Mouse (Mus musculus) CD4-positive helper T cell, adult 2 months (primary cell): ENCODE data around the gene Arhgef18.

Experiments used
- DNase-seq: peaks from one replicate; pipeline ENCODE4 v3.0.0-alpha.2; 2012; ENCODE audit warnings: low read depth, missing footprints, low spot score

The Arhgef18 gene

DNA sequence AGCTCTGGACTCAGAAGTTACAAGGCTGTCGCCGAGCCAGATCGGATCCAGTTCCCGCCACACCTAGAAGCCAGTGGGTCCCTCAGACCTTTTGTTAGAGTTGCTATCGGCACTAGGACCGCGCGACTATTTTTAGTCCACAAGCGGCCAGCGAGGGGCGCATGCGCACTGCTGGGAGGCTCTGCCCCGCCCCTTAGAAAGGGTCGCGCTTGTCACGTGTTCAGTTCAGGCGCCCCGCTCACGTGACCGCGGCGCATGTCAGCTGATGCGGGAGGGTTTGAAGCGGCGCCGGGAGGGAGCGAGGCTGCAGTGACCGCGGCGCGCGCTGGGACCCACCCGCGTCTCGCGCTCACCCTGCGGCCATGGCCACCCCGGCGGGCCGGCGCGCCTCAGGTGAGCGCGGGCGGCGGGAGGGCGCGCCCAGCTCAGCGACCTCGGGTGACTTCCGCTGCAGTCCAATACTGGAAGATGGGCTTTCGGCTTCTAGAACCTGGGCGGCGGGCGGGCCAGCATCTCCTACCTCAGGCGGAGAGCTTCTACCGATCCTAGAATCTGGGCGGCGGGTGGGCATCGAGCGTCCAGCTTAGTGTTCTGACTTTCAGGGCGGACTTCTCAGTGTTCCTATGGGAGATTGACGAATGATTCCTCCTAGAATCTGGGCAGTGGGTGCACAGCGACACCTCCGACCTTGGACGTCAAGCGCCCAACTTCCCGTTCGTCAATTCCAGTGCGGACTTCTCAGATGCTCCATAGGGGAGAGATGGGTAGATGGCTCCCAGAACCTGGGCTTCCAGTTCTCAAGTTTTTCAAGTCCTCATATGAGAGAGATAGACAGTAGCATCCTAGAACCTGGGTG, 107.7 kb downstream of the Arhgef18 start, which contains the start of gene Mcoln1:
Mcoln1 (plus strand) TSS at position 223 of the 856 bp plus-strand sequence.
- peak; percentile 96 for DNase-seq

DNA sequence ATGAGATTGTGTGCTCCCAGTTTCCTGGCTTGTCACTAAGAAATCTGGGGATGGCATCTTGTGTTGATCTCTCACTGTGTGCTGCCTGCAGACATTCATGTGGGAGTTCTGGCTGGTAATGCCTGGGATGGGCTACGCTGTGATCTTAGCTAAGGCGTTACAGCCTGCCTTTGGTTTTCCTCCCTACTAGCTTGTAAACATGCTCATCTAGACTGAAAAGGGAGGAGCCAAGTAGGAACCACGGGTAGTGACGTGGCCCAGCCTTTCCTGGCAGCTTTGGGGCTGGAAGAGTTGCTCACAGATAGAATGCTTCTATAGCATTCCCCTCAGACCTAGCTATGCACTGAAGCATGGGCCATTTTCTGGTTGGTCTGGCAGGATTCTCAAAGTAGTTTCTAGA, 109.4 kb downstream of the Arhgef18 start:
- no peak for DNase-seq
